Mouse (Mus musculus): ENCODE results near the gene Cxcl10. TPM values are rescaled to one million over a fixed set of nuclear protein-coding genes. Genes with fewer than 3 reads are reported as not detected.
A peak's percentile ranks its signal among the peaks of the same experiment; 100 is the strongest.

The Cxcl10 gene
- polyA plus RNA-seq, 1 experiment from 2014 or later, result 16.5 TPM

GRCm38 (mm10) chr5:92386643-92387042, 38.0 kb upstream of the Cxcl10 start:
- H3K9ac ChIP-seq (ENCODE audit: low read length), result peak overlapping the region; percentile 49
- H3K4me1 ChIP-seq (ENCODE audit: control insufficient read depth, insufficient read depth, low read length), result peaks cover 41% of the 10 kb centered on the region
- no peaks in the 10 kb centered on the region for H3K27me3 ChIP-seq (ENCODE audit: control insufficient read depth, insufficient read depth, low read length)
- peak overlapping the region; percentile 43 for H3K4me3 ChIP-seq (ENCODE audit: low read length)
- peak; percentile 78 for ATAC-seq (replicated peaks; ENCODE audit: extremely low read depth, insufficient read depth, low FRiP score)
- 10% methylated on average over 6 of the region's 6 CpGs for WGBS
- H3K36me3 ChIP-seq (ENCODE audit: control insufficient read depth, insufficient read depth), result no peaks in the 10 kb centered on the region
- peak overlapping the region; percentile 94 for H3K27ac ChIP-seq (ENCODE audit: low read length)
- no peaks in the 10 kb centered on the region for H3K9me3 ChIP-seq (replicated peaks; ENCODE audit: control insufficient read depth, low read length)
- peak overlapping the region; percentile 66 for H3K4me2 ChIP-seq (ENCODE audit: low read depth, low read length)

- no peak for ATAC-seq (replicated peaks; ENCODE audit: extremely low read depth, insufficient read depth, low FRiP score)
- H3K4me3 ChIP-seq (ENCODE audit: low read length), result no peak overlapping the region
- 65% methylated on average over 5 of the region's 5 CpGs for WGBS
- peak overlapping the region; percentile 66; the same call in 1 of the 2 replicates for H3K4me2 ChIP-seq (ENCODE audit: low read depth, low read length)
- no peak overlapping the region; the same call in 1 of the 2 replicates for H3K9ac ChIP-seq (ENCODE audit: low read length)
- no peaks in the 10 kb centered on the region for H3K36me3 ChIP-seq (ENCODE audit: control insufficient read depth, insufficient read depth)
- H3K9me3 ChIP-seq (replicated peaks; ENCODE audit: control insufficient read depth, low read length), result no peaks in the 10 kb centered on the region
- H3K27me3 ChIP-seq (ENCODE audit: control insufficient read depth, insufficient read depth, low read length), result no peaks in the 10 kb centered on the region
- H3K27ac ChIP-seq (ENCODE audit: low read length), result peak overlapping the region; percentile 94
- peaks cover 37% of the 10 kb centered on the region for H3K4me1 ChIP-seq (ENCODE audit: control insufficient read depth, insufficient read depth, low read length)
Measured at GRCm38 (mm10) chr5:92386102-92386501, 37.4 kb upstream of the Cxcl10 start.

- H3K36me3 ChIP-seq (ENCODE audit: control insufficient read depth, insufficient read depth), result no peaks in the 10 kb centered on the region
- H3K9me3 ChIP-seq (replicated peaks; ENCODE audit: control insufficient read depth, low read length), result no peaks in the 10 kb centered on the region
- no peak for ATAC-seq (replicated peaks; ENCODE audit: extremely low read depth, insufficient read depth, low FRiP score)
- H3K9ac ChIP-seq (ENCODE audit: low read length), result no peak overlapping the region
- no peaks in the 10 kb centered on the region for H3K27me3 ChIP-seq (ENCODE audit: control insufficient read depth, insufficient read depth, low read length)
- H3K4me1 ChIP-seq (ENCODE audit: control insufficient read depth, insufficient read depth, low read length), result peaks cover 26% of the 10 kb centered on the region
- no peak overlapping the region for H3K27ac ChIP-seq (ENCODE audit: low read length)
- no peak overlapping the region for H3K4me3 ChIP-seq (ENCODE audit: low read length)
- H3K4me2 ChIP-seq (ENCODE audit: low read depth, low read length), result no peak overlapping the region
- 55% methylated on average over 7 of the region's 7 CpGs for WGBS
Measured at GRCm38 (mm10) chr5:92384855-92385254, 36.2 kb upstream of the Cxcl10 start.

GRCm38 (mm10) chr5:92383747-92384146, 35.1 kb upstream of the Cxcl10 start:
- ATAC-seq (replicated peaks; ENCODE audit: extremely low read depth, insufficient read depth, low FRiP score), result no peak
- Histone ChIP-seq H3K27ac (ENCODE audit: low read length) (no peak overlapping the region), H3K4me1 (ENCODE audit: control insufficient read depth, insufficient read depth, low read length) (peaks cover 25% of the 10 kb centered on the region), H3K9ac (ENCODE audit: low read length) (no peak overlapping the region), H3K36me3 (ENCODE audit: control insufficient read depth, insufficient read depth) (no peaks in the 10 kb centered on the region), H3K9me3 (replicated peaks; ENCODE audit: control insufficient read depth, low read length) (no peaks in the 10 kb centered on the region), H3K4me2 (ENCODE audit: low read depth, low read length) (no peak overlapping the region), H3K4me3 (ENCODE audit: low read length) (no peak overlapping the region), H3K27me3 (ENCODE audit: control insufficient read depth, insufficient read depth, low read length) (no peaks in the 10 kb centered on the region)
- WGBS, result 46% methylated on average over 7 of the region's 7 CpGs

- Histone ChIP-seq H3K4me3 (ENCODE audit: low read length) (no peak overlapping the region), H3K27ac (ENCODE audit: low read length) (no peak overlapping the region), H3K9ac (ENCODE audit: low read length) (no peak overlapping the region), H3K4me2 (ENCODE audit: low read depth, low read length) (no peak overlapping the region), H3K4me1 (ENCODE audit: control insufficient read depth, insufficient read depth, low read length) (peaks cover 14% of the 10 kb centered on the region), H3K9me3 (replicated peaks; ENCODE audit: control insufficient read depth, low read length) (no peaks in the 10 kb centered on the region), H3K36me3 (ENCODE audit: control insufficient read depth, insufficient read depth) (no peaks in the 10 kb centered on the region), H3K27me3 (ENCODE audit: control insufficient read depth, insufficient read depth, low read length) (no peaks in the 10 kb centered on the region)
- no peak for ATAC-seq (replicated peaks; ENCODE audit: extremely low read depth, insufficient read depth, low FRiP score)
- WGBS, result 50% methylated on average over 9 of the region's 9 CpGs
Measured at GRCm38 (mm10) chr5:92382349-92382679, 33.6 kb upstream of the Cxcl10 start.

GRCm38 (mm10) chr5:92381550-92382348, 33.1 kb upstream of the Cxcl10 start:
- H3K36me3 ChIP-seq (ENCODE audit: control insufficient read depth, insufficient read depth), result no peaks in the 10 kb centered on the region
- no peak for ATAC-seq (replicated peaks; ENCODE audit: extremely low read depth, insufficient read depth, low FRiP score)
- no peaks in the 10 kb centered on the region for H3K27me3 ChIP-seq (ENCODE audit: control insufficient read depth, insufficient read depth, low read length)
- no peak overlapping the region for H3K4me3 ChIP-seq (ENCODE audit: low read length)
- H3K9me3 ChIP-seq (replicated peaks; ENCODE audit: control insufficient read depth, low read length), result no peaks in the 10 kb centered on the region
- H3K4me2 ChIP-seq (ENCODE audit: low read depth, low read length), result no peak overlapping the region
- 32% methylated on average over 12 of the region's 12 CpGs for WGBS
- H3K4me1 ChIP-seq (ENCODE audit: control insufficient read depth, insufficient read depth, low read length), result peaks cover 8% of the 10 kb centered on the region
- no peak overlapping the region for H3K9ac ChIP-seq (ENCODE audit: low read length)
- H3K27ac ChIP-seq (ENCODE audit: low read length), result no peak overlapping the region

- ATAC-seq (replicated peaks; ENCODE audit: extremely low read depth, insufficient read depth, low FRiP score), result no peak
- peak overlapping the region; percentile 0; the same call in 1 of the 2 replicates for H3K4me3 ChIP-seq (ENCODE audit: low read length)
- peak overlapping the region; percentile 44 for H3K4me2 ChIP-seq (ENCODE audit: low read depth, low read length)
- H3K9ac ChIP-seq (ENCODE audit: low read length), result peak overlapping the region; percentile 16; the same call in 1 of the 2 replicates
- H3K27me3 ChIP-seq (ENCODE audit: control insufficient read depth, insufficient read depth, low read length), result no peaks in the 10 kb centered on the region
- H3K9me3 ChIP-seq (replicated peaks; ENCODE audit: control insufficient read depth, low read length), result no peaks in the 10 kb centered on the region
- no peaks in the 10 kb centered on the region; the same call in 1 of the 2 replicates for H3K4me1 ChIP-seq (ENCODE audit: control insufficient read depth, insufficient read depth, low read length)
- 25% methylated on average over 13 of the region's 13 CpGs for WGBS
- no peaks in the 10 kb centered on the region for H3K36me3 ChIP-seq (ENCODE audit: control insufficient read depth, insufficient read depth)
- H3K27ac ChIP-seq (ENCODE audit: low read length), result 0 out of 2 replicates have a peak overlapping the region, but pooled peaks have one; percentile 2
Measured at GRCm38 (mm10) chr5:92376795-92377405, 28.2 kb upstream of the Cxcl10 start.

- Histone ChIP-seq H3K9ac (ENCODE audit: low read length) (no peak overlapping the region), H3K9me3 (replicated peaks; ENCODE audit: control insufficient read depth, low read length) (no peaks in the 10 kb centered on the region), H3K4me1 (ENCODE audit: control insufficient read depth, insufficient read depth, low read length) (no peaks in the 10 kb centered on the region; the same call in 1 of the 2 replicates), H3K36me3 (ENCODE audit: control insufficient read depth, insufficient read depth) (no peaks in the 10 kb centered on the region), H3K4me3 (ENCODE audit: low read length) (no peak overlapping the region), H3K27me3 (ENCODE audit: control insufficient read depth, insufficient read depth, low read length) (no peaks in the 10 kb centered on the region), H3K4me2 (ENCODE audit: low read depth, low read length) (no peak overlapping the region), H3K27ac (ENCODE audit: low read length) (peak overlapping the region; percentile 66)
- WGBS, result 63% methylated on average over 17 of the region's 17 CpGs
- 0 out of 2 replicates have a peak, but pooled peaks have one; percentile 52 for ATAC-seq (replicated peaks; ENCODE audit: extremely low read depth, insufficient read depth, low FRiP score)
Measured at GRCm38 (mm10) chr5:92375368-92375767, 26.7 kb upstream of the Cxcl10 start.

- WGBS, result 36% methylated on average over 6 of the region's 6 CpGs
- peak; percentile 50; the same call in 1 of the 2 replicates for ATAC-seq (replicated peaks; ENCODE audit: extremely low read depth, insufficient read depth, low FRiP score)
- H3K27me3 ChIP-seq (ENCODE audit: control insufficient read depth, insufficient read depth, low read length), result no peaks in the 10 kb centered on the region
Measured at GRCm38 (mm10) chr5:92374721-92375142, 26.0 kb upstream of the Cxcl10 start.

More at GRCm38 (mm10) chr5:92374721-92375142, 26.0 kb upstream of the Cxcl10 start:
- H3K36me3 ChIP-seq (ENCODE audit: control insufficient read depth, insufficient read depth), result no peaks in the 10 kb centered on the region
- no peak overlapping the region for H3K4me3 ChIP-seq (ENCODE audit: low read length)
- no peak overlapping the region for H3K4me2 ChIP-seq (ENCODE audit: low read depth, low read length)
- peak overlapping the region; percentile 66 for H3K27ac ChIP-seq (ENCODE audit: low read length)
- no peaks in the 10 kb centered on the region; the same call in 1 of the 2 replicates for H3K4me1 ChIP-seq (ENCODE audit: control insufficient read depth, insufficient read depth, low read length)
- H3K9me3 ChIP-seq (replicated peaks; ENCODE audit: control insufficient read depth, low read length), result no peaks in the 10 kb centered on the region
- no peak overlapping the region for H3K9ac ChIP-seq (ENCODE audit: low read length)
